Mouse (Mus musculus) heart, adult 2 months (tissue): ENCODE results near the gene Tmem181a. TPM values are rescaled to one million over a fixed set of nuclear protein-coding genes. Genes with fewer than 3 reads are reported as not detected.
"Not testable (repeated sequence)": the region's sequence is repeated elsewhere in the genome, so short reads cannot be mapped to it uniquely, and the experiment has no call there.

Experiments
- DNase-seq, 2 experiments: peaks; one replicate each; pipeline ENCODE4 v3.0.0; 2021
- H3K27ac ChIP-seq: fragments of 200-600 bp; 2 replicates; pipeline ENCODE4 v1.8.1; 2022
- H3K27me3 ChIP-seq: fragments of 200-500 bp; 2 replicates; pipeline ENCODE4 v1.6.1; 2012; ENCODE audit warnings: mild to moderate bottlenecking, low read length, inconsistent platforms, mixed read lengths; ENCODE audit not compliant: control insufficient read depth, insufficient read depth
- H3K36me3 ChIP-seq: fragments of 200-500 bp; 2 replicates; pipeline ENCODE4 v1.6.1; 2012; ENCODE audit warnings: low read length, inconsistent platforms; ENCODE audit not compliant: control insufficient read depth, insufficient read depth
- H3K4me1 ChIP-seq: fragments of 200-500 bp; 2 replicates; pipeline ENCODE4 v1.6.1; 2011; ENCODE audit warnings: low read length; ENCODE audit not compliant: control insufficient read depth, insufficient read depth
- H3K4me3 ChIP-seq: fragments of 200-600 bp; 2 replicates; pipeline ENCODE4 v1.8.1; 2022
- H3K79me2 ChIP-seq: fragments of 200-500 bp; replicated peaks from 2 replicates; pipeline ENCODE4 v1.6.1; 2012; ENCODE audit warnings: mild to moderate bottlenecking, inconsistent platforms, low read length, moderate library complexity, mixed read lengths; ENCODE audit not compliant: control insufficient read depth, insufficient read depth
- H3K9ac ChIP-seq: fragments of 200-500 bp; 2 replicates; pipeline ENCODE4 v1.6.1; 2012; ENCODE audit warnings: low read depth, mild to moderate bottlenecking, control low read depth, inconsistent platforms, low read length, mixed read lengths
- WGBS: fragments of 180-500 bp; shearing (Covaris S2); methylation state at CpG from one replicate; pipeline ENCODE4 v1.1.7; 2018; 5-methylcytosine and 5-hydroxymethylcytosine counted together
- intact Hi-C: fragments of 180-260 bp; cut with DNase I; formaldehyde crosslinking; loops from one replicate; pipeline ENCODE4 v1.15.1; 2025
- polyA plus RNA-seq: library from polyadenylated mRNA; depleted of rRNA; stranded (reverse); fragments of >200 nt; gene quantifications from 2 replicates; pipeline ENCODE4 v1.2.3, GENCODE M21; 2012
- total RNA-seq, 2 experiments: library from RNA; stranded (reverse); gene quantifications; 2 replicates each; pipeline ENCODE4 v1.2.3; 2021

Tmem181a gene
- total and polyA plus RNA-seq, 3 experiments = 7.0 to 10.2 (median 8.1) TPM

GRCm38 (mm10) chr17:6316379-6317126 lies 59.9 kb downstream of the Tmem181a start:
- H3K79me2 ChIP-seq, H3K27me3 ChIP-seq, H3K4me1 ChIP-seq, intact Hi-C loops, H3K27ac ChIP-seq, H3K36me3 ChIP-seq: not testable (repeated sequence)
- WGBS = 1% methylated on average over 38 of the region's 38 CpGs
- Histone ChIP-seq H3K4me3 (peak overlapping the region; percentile 44), H3K9ac (peak overlapping the region; percentile 8; the same call in 1 of the 2 replicates)
- DNase-seq = peak; percentile 69 to 74

- H3K36me3 ChIP-seq, H3K4me1 ChIP-seq, H3K79me2 ChIP-seq, intact Hi-C loops, H3K27me3 ChIP-seq: not testable (repeated sequence)
- DNase-seq = peak; percentile 97 to 98
- H3K9ac ChIP-seq = peak within 1 kb of the TSS; percentile 8; the same call in 1 of the 2 replicates
- H3K4me3 ChIP-seq = peak within 1 kb of the TSS; percentile 44
- whole genome bisulfite sequencing = 2% methylated on average over 23 of the region's 23 CpGs
- H3K27ac ChIP-seq = peak within 1 kb of the TSS; percentile 12; the same call in 1 of the 2 replicates
Measured at GRCm38 (mm10) chr17:6317339-6317985, 60.8 kb downstream of the Tmem181a start, which contains the start of gene Dynlt1a. Gene Dynlt1a, minus strand, starts transcription at chr17:6317500.

- DNase-seq, intact Hi-C loops, H3K4me3 ChIP-seq, H3K4me1 ChIP-seq, H3K27me3 ChIP-seq, H3K9ac ChIP-seq, H3K27ac ChIP-seq, H3K36me3 ChIP-seq, H3K79me2 ChIP-seq: not testable (repeated sequence)
- 5% methylated on average over 6 of the region's 60 CpGs for WGBS
Measured at GRCm38 (mm10) chr17:6321081-6321777, 64.6 kb downstream of the Tmem181a start.

- intact Hi-C loops, DNase-seq, H3K27ac ChIP-seq, H3K4me3 ChIP-seq, H3K27me3 ChIP-seq, H3K36me3 ChIP-seq, H3K4me1 ChIP-seq, H3K9ac ChIP-seq, H3K79me2 ChIP-seq: not testable (repeated sequence)
- WGBS = no CpG with 5 or more reads among the region's 10 CpGs
Measured at GRCm38 (mm10) chr17:6321778-6322101, 65.1 kb downstream of the Tmem181a start.

- H3K9ac ChIP-seq, H3K27ac ChIP-seq, H3K27me3 ChIP-seq, H3K4me1 ChIP-seq, DNase-seq, intact Hi-C loops, H3K79me2 ChIP-seq, H3K36me3 ChIP-seq, H3K4me3 ChIP-seq: not testable (repeated sequence)
- 67% methylated on average over 10 of the region's 10 CpGs for WGBS
Measured at GRCm38 (mm10) chr17:6325021-6325420, 68.4 kb downstream of the Tmem181a start.

- WGBS = 66% methylated on average over 6 of the region's 6 CpGs
- H3K36me3 ChIP-seq, intact Hi-C loops: not testable (repeated sequence)
Measured at GRCm38 (mm10) chr17:6325543-6325942, 68.9 kb downstream of the Tmem181a start.

GRCm38 (mm10) chr17:6327554-6327953 lies 70.9 kb downstream of the Tmem181a start:
- H3K36me3 ChIP-seq, H3K27me3 ChIP-seq, H3K79me2 ChIP-seq, DNase-seq, H3K9ac ChIP-seq, H3K27ac ChIP-seq, H3K4me1 ChIP-seq, intact Hi-C loops, H3K4me3 ChIP-seq: not testable (repeated sequence)
- WGBS = 82% methylated on average over 7 of the region's 7 CpGs

More at GRCm38 (mm10) chr17:6325543-6325942, 68.9 kb downstream of the Tmem181a start:
- H3K27me3 ChIP-seq, H3K9ac ChIP-seq, H3K4me1 ChIP-seq, H3K4me3 ChIP-seq, H3K79me2 ChIP-seq, DNase-seq, H3K27ac ChIP-seq: not testable (repeated sequence)

- H3K27ac ChIP-seq, H3K4me1 ChIP-seq, H3K27me3 ChIP-seq, H3K79me2 ChIP-seq, H3K4me3 ChIP-seq, H3K36me3 ChIP-seq, intact Hi-C loops, H3K9ac ChIP-seq, DNase-seq: not testable (repeated sequence)
- 63% methylated on average over 4 of the region's 4 CpGs for WGBS
Measured at GRCm38 (mm10) chr17:6328997-6329396, 72.3 kb downstream of the Tmem181a start.

GRCm38 (mm10) chr17:6342606-6343294 lies 86.1 kb downstream of the Tmem181a start:
- H3K27me3 ChIP-seq, DNase-seq, intact Hi-C loops, H3K27ac ChIP-seq, H3K79me2 ChIP-seq, H3K36me3 ChIP-seq, H3K9ac ChIP-seq, H3K4me3 ChIP-seq, H3K4me1 ChIP-seq: not testable (repeated sequence)
- 80% methylated on average over 1 of the region's 12 CpGs for WGBS
